8 mouse cellular contexts compared by ENCODE assay signal in genomic region chr19:55099184-55100160, GRCm38 (mm10). TPM values are rescaled to one million over a fixed set of nuclear protein-coding genes. Genes with fewer than 3 reads are reported as not detected.
DNase-seq lines count a peak whose midpoint lies in the region; ATAC-seq and TF ChIP-seq lines count a peak whose summit lies in the region.

No protein-coding gene starts in this region.

- H3K9me3 ChIP-seq in embryonic facial prominence, embryonic 14.5 days (ENCODE audit: control insufficient read depth, low read length): no peaks in the 10 kb centered on the region
- H3K9me3 ChIP-seq in limb, embryonic 14.5 days (ENCODE audit: control insufficient read depth, low read length): no peaks in the 10 kb centered on the region
- no peaks in the 10 kb centered on the region for H3K9me3 ChIP-seq in midbrain, embryonic 16.5 days (replicated peaks; ENCODE audit: control insufficient read depth, low read length, poor library complexity, severe bottlenecking)

- H3K9ac ChIP-seq in embryonic facial prominence, embryonic 14.5 days (ENCODE audit: low read depth, low read length): peak overlapping the region; percentile 92
- H3K9ac ChIP-seq in limb, embryonic 14.5 days (ENCODE audit: low read depth, low read length, severe bottlenecking): peak overlapping the region; percentile 94
- H3K9ac ChIP-seq in midbrain, embryonic 16.5 days (ENCODE audit: low read depth, low read length): peak overlapping the region; percentile 94

- 1% methylated on average over 36 of the region's 69 CpGs for WGBS in embryonic facial prominence, embryonic 14.5 days
- 2% methylated on average over 37 of the region's 69 CpGs for WGBS in limb, embryonic 14.5 days
- WGBS in midbrain, embryonic 16.5 days: under 1% methylated on average over 66 of the region's 69 CpGs
- under 1% methylated on average over 68 of the region's 69 CpGs for WGBS in spleen, adult 2 months

- H3K27me3 ChIP-seq in embryonic facial prominence, embryonic 14.5 days (replicated peaks; ENCODE audit: control insufficient read depth, insufficient read depth, low read length): no peaks in the 10 kb centered on the region
- no peaks in the 10 kb centered on the region for H3K27me3 ChIP-seq in limb, embryonic 14.5 days (ENCODE audit: control insufficient read depth, insufficient read depth, low read length)
- no peaks in the 10 kb centered on the region for H3K27me3 ChIP-seq in midbrain, embryonic 16.5 days (ENCODE audit: control insufficient read depth, insufficient read depth, low read depth, low read length)
- no peaks in the 10 kb centered on the region for H3K27me3 ChIP-seq in spleen, adult 2 months (ENCODE audit: control insufficient read depth, insufficient read depth, low read length)

- peak overlapping the region; percentile 93 for H3K4me3 ChIP-seq in embryonic facial prominence, embryonic 14.5 days (ENCODE audit: low read depth, low read length)
- H3K4me3 ChIP-seq in limb, embryonic 14.5 days (replicated peaks; ENCODE audit: low read length): peak overlapping the region; percentile 93
- peak overlapping the region; percentile 99 for H3K4me3 ChIP-seq in midbrain, embryonic 16.5 days (ENCODE audit: low read depth, low read length)
- H3K4me3 ChIP-seq in spleen, adult 2 months (ENCODE audit: extremely low read depth, insufficient read depth, insufficient read length): peak overlapping the region; percentile 78

- peak; percentile 93 for ATAC-seq in embryonic facial prominence, embryonic 14.5 days (ENCODE audit: low read depth)
- ATAC-seq in limb, embryonic 14.5 days (ENCODE audit: low FRiP score, low read depth): peak; percentile 89
- ATAC-seq in midbrain, embryonic 16.5 days: peak; percentile 92

- H3K4me1 ChIP-seq in embryonic facial prominence, embryonic 14.5 days (ENCODE audit: control insufficient read depth, insufficient read depth, low read length): peaks cover 11% of the 10 kb centered on the region
- H3K4me1 ChIP-seq in limb, embryonic 14.5 days (ENCODE audit: control insufficient read depth, insufficient read depth, low read length): peaks cover 7% of the 10 kb centered on the region; the same call in 1 of the 2 replicates
- peaks cover 19% of the 10 kb centered on the region for H3K4me1 ChIP-seq in midbrain, embryonic 16.5 days (ENCODE audit: control insufficient read depth, insufficient read depth, low read length)
- H3K4me1 ChIP-seq in spleen, adult 2 months (ENCODE audit: control insufficient read depth, insufficient read depth, insufficient read length): peaks cover 8% of the 10 kb centered on the region; the same call in 1 of the 2 replicates

- TF ChIP-seq CTCF in spleen, adult 2 months (IDR thresholded peaks at IDR 0.05; ENCODE audit: extremely low read depth, insufficient read depth, insufficient read length, insufficient replicate concordance): no peak

- H3K27ac ChIP-seq in embryonic facial prominence, embryonic 14.5 days (replicated peaks; ENCODE audit: low read depth, low read length): peak overlapping the region; percentile 84
- H3K27ac ChIP-seq in limb, embryonic 14.5 days (replicated peaks; ENCODE audit: low read depth, low read length): peak overlapping the region; percentile 82
- peak overlapping the region; percentile 89 for H3K27ac ChIP-seq in midbrain, embryonic 16.5 days (ENCODE audit: low read length)
- H3K27ac ChIP-seq in spleen, adult 2 months (ENCODE audit: insufficient read depth, low read length): peak overlapping the region; percentile 26

- peak; percentile 92 for DNase-seq in A20 (ENCODE audit: low read depth, low spot score)
- DNase-seq in adrenal gland, postnatal 4 days (ENCODE audit: low spot score in 2 of 2): peak; percentile 60 to 63
- peak; percentile 87 for DNase-seq in embryonic facial prominence, embryonic 14.5 days (ENCODE audit: low spot score)
- DNase-seq in heart, adult 9 months (ENCODE audit: low spot score in 2 of 2): peak; percentile 79 to 80
- peak; percentile 73 for DNase-seq in kidney, adult 9 months
- peak; percentile 71 for DNase-seq in limb, embryonic 14.5 days (ENCODE audit: low spot score)
- peak; percentile 53 to 70 for DNase-seq in spleen, adult 2 months (ENCODE audit: low read depth in 1 of 2, low spot score in 2 of 2)

- H3K36me3 ChIP-seq in embryonic facial prominence, embryonic 14.5 days (ENCODE audit: control insufficient read depth, insufficient read depth, low read length): no peaks in the 10 kb centered on the region; the same call in 1 of the 2 replicates
- H3K36me3 ChIP-seq in limb, embryonic 14.5 days (ENCODE audit: control insufficient read depth, insufficient read depth, low read length): 0 out of 2 replicates have a peak, but pooled peaks cover 4% of the 10 kb centered on the region
- H3K36me3 ChIP-seq in midbrain, embryonic 16.5 days (ENCODE audit: control insufficient read depth, insufficient read depth, low read length): peaks cover 13% of the 10 kb centered on the region
- H3K36me3 ChIP-seq in spleen, adult 2 months (ENCODE audit: control insufficient read depth, insufficient read depth, low read length): no peaks in the 10 kb centered on the region; the same call in 1 of the 2 replicates

- H3K4me2 ChIP-seq in embryonic facial prominence, embryonic 14.5 days (ENCODE audit: low read depth, low read length): peak overlapping the region; percentile 78
- H3K4me2 ChIP-seq in limb, embryonic 14.5 days (replicated peaks; ENCODE audit: low read depth, low read length, severe bottlenecking): peak overlapping the region; percentile 98
- H3K4me2 ChIP-seq in midbrain, embryonic 16.5 days (ENCODE audit: low read length): peak overlapping the region; percentile 99

- peak; percentile 79; the same call in 1 of the 2 replicates for TF ChIP-seq POLR2A in limb, embryonic 14.5 days (IDR thresholded peaks at IDR 0.05; ENCODE audit: borderline replicate concordance, extremely low read depth, insufficient read depth, insufficient read length)
- peak; percentile 66; the same call in 1 of the 2 replicates for TF ChIP-seq POLR2A in spleen, adult 2 months (IDR thresholded peaks at IDR 0.05; ENCODE audit: low read depth, low read length)

RNA-seq across cellular contexts. Expression of gene Gpam, which starts 27.6 kb away (rescaled TPM):
- 100 to 1,000 TPM; 192 to 213 TPM for total RNA-seq in adrenal gland, postnatal 4 days (2021)
- 15.4 and 17.0 TPM in 2 replicates for polyA plus RNA-seq in embryonic facial prominence, embryonic 14.5 days (2014; fragmentation: Nextera tagmentation; extraction: Ambion mirVana)
- polyA plus RNA-seq in limb, embryonic 14.5 days (2012; rRNA removed): 15.9 and 19.1 TPM in 2 replicates
- 16.0 and 18.2 TPM in 2 replicates for polyA plus RNA-seq in limb, embryonic 14.5 days (2014; fragmentation: Nextera tagmentation; extraction: Ambion mirVana)
- 25.2 and 28.3 TPM in 2 replicates for polyA plus RNA-seq in midbrain, embryonic 16.5 days (2015; fragmentation: Nextera tagmentation; extraction: Ambion mirVana)
- 6.2 and 8.3 TPM in 2 replicates for polyA plus RNA-seq in spleen, adult 2 months (2012; rRNA removed)

Comparison
In these comparisons a context has a peak if more than half of its experiments do, and no peak if none do; other contexts are left out.
1. Peak in every context shown above with its lines: DNase-seq, ATAC-seq, H3K4me3 ChIP-seq and H3K27ac ChIP-seq.
2. H3K27ac ChIP-seq: peak in every context shown above with its lines; median percentile 89 in midbrain, embryonic 16.5 days; 84 in embryonic facial prominence, embryonic 14.5 days; 82 in limb, embryonic 14.5 days; 26 in spleen, adult 2 months.